Mouse (Mus musculus): ENCODE measurements around the gene Olfr1393. TPM values are rescaled to one million over a fixed set of nuclear protein-coding genes. Genes with fewer than 3 reads are reported as not detected.
"Not testable (repeated sequence)": the region's sequence is repeated elsewhere in the genome, so short reads cannot be mapped to it uniquely, and the experiment has no call there.

The Olfr1393 gene
- total RNA-seq, 2 experiments from 2014 or later = 0.11 to 0.33 TPM

DNA sequence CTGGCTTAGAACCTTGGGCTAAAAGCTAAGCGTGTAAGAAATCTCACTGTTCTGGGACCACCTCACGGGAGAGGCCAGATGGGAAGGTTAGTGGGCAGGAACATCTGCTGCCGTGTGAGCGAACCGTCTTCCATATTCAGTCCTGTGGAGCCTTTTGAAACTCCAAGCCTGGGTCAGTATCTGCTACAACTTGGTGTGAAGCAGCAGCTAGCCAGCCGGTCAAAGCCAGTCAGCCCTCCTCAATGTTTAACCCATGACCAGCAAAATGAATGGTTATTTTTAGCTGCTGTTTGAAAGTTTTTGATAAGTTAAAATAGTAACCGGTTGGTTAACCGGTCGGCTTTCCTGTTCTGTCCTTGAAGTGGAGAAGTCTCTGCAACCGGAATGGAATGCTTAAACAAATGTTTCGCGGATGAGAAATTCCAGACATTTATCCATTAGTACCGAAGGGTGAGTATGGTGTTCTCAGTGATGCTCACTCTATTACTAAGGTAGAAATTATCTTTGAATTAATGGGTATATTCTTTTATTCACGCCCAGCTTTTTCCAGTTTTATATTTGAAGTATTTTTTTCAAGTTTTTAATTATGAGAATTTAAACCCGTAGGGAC lies 10.0 kb upstream of the Olfr1393 start:
- no peak overlapping the region for H3K4me3 ChIP-seq
- DNase-seq (ENCODE audit: extremely low spot score in 1 of 2, low spot score in 2 of 2) = no peak
- no peak overlapping the region for H3K27ac ChIP-seq
- TF ChIP-seq CTCF (IDR thresholded peaks at IDR 0.05) = no peak
- intact Hi-C loops (cut with DNase I) = loop anchor here (5.0 kb wide), 1 partner anchor 396 kb away; the partner anchor contains the start of gene Irgm1

DNA sequence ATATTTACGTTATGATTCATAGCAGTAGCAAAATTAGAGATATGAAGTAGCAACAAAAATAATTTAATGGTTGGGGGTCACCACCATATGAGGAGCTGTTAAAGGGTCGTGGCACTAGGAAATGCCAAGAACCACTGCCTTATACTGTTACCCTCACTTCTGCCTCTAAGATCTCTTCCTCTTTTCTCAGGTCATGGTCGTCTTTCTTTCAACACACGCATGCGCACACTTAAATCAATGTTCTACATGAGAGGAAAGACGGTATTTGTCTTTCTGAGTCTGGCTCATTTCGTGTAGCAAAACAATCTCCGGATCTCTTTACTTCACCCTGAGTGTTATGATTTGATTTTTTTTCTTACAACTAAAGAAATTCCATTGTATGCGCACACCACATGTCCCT lies 8.3 kb upstream of the Olfr1393 start:
- H3K27ac ChIP-seq = no peak overlapping the region
- no peak overlapping the region for H3K4me3 ChIP-seq
- no peak for TF ChIP-seq CTCF (IDR thresholded peaks at IDR 0.05)
- no peak for DNase-seq (ENCODE audit: extremely low spot score in 1 of 2, low spot score in 2 of 2)
- intact Hi-C loops (cut with DNase I) = loop anchor here (5.0 to 10.0 kb wide), 3 partner anchors 167 to 397 kb away; partner anchors contain the start of gene Irgm1

DNA sequence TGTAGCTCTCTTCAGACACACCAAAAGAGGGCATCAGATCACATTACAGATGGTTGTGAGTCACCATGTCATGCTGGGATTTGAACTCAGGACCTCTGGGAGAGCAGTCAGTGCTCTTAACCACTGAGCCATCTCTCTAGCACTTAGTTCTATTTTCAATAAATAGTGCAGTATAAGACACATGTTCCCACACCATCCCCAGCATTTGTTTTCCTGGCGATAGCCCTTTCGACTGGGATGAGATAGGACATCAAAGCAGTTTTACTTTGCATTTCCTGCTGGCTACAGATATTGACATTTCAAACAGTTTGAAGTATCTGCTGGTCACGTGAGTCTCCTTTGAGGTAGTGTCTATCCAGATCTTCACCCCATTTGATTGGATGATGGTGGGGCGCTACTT lies 7.7 kb upstream of the Olfr1393 start:
- no peak for TF ChIP-seq CTCF (IDR thresholded peaks at IDR 0.05)
- no peak overlapping the region for H3K27ac ChIP-seq
- intact Hi-C loops (cut with DNase I) = loop anchor here (5.0 to 10.0 kb wide), 2 partner anchors 168 to 264 kb away; no protein-coding TSS in a partner anchor
- no peak for DNase-seq (ENCODE audit: extremely low spot score in 1 of 2, low spot score in 2 of 2)
- H3K4me3 ChIP-seq = no peak overlapping the region

DNA sequence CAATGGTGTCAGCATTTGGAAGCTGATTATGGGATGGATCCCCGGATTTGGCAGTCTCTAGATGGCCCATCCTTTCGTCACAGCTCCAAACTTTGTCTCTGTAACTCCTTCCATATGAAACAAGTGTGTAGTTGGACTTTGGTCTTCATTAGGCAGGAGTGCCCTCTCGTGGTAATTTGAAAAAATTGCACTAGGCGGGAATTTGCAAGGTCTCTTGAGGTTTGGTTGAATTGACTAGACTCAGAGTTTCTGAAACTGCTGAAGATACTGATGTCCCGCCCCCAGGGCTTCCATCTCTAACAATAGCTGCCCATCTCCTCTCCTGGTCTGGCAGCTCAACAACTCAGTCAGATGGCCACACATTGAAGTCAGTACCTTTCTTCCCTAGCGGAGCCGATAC lies 6.8 kb upstream of the Olfr1393 start:
- H3K4me3 ChIP-seq = no peak overlapping the region
- peak; percentile 80 for TF ChIP-seq CTCF (IDR thresholded peaks at IDR 0.05)
- peak in 1 of 2 experiments; percentile 25 for DNase-seq (ENCODE audit: extremely low spot score in 1 of 2, low spot score in 2 of 2)
- intact Hi-C loops (cut with DNase I) = loop anchor here (5.0 to 10.0 kb wide), 2 partner anchors 169 to 263 kb away; no protein-coding TSS in a partner anchor
- no peak overlapping the region for H3K27ac ChIP-seq

DNA sequence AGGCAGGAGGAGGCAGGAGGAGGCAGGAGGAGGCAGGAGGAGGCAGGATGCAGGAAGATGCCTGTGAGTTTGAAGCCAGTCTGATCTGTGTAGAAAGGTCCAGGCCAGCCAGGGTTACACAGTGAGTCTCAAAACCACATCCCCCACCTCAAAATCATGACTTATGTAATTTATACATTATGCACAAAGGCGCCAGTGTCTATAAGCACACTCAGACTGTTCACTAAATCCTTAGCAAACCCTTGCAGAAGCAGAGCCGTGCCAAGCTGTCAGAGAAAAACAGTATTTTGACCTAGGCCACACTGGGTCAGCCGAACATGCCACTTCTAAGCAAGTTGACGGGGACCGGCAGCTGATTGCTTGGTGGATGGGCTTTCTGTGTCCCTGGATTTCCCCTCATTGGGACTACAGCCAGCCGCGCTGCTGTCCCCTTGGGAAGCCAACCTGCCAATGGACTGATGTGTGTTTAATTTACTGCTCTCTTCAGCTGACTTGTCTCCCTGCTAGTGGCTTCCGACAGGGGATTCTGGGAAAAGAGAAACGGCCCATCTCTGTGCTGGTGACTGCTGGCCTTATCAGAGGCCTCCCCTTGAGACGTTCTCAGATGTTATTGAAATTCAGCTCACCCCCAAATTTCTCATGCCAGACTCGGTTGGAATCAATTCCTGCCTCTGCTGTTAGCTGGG lies 4.1 kb upstream of the Olfr1393 start:
- TF ChIP-seq CTCF (IDR thresholded peaks at IDR 0.05) = no peak

DNA sequence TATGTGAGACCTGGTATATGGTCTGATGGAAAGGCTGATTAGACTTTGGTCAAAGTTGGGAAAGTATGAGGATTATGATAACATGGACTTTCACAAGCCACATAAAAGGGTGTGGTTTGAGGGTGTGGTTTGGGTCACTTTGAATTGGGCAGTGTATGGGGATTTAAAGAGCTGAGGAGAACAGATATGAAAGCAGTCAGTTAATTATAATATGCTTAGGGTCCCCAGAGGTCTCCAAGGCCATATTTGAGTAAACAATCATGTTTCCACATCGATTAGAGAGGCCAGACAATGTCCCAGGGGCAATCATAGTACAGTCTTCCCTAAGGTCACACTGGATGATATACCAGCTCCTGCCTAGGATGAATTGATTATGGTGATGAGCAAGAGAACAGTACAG lies 6.9 kb downstream of the Olfr1393 start, which contains the start of gene Olfr1392:
TSS of gene Olfr1392 (plus strand) at position 301 of the 400 bp plus-strand sequence.
- H3K27ac ChIP-seq; H3K4me3 ChIP-seq; DNase-seq (ENCODE audit: extremely low spot score in 1 of 2, low spot score in 2 of 2); intact Hi-C loops (cut with DNase I): not testable (repeated sequence)

More for the DNA sequence above, 4.1 kb upstream of the Olfr1393 start:
- DNase-seq (ENCODE audit: extremely low spot score in 1 of 2, low spot score in 2 of 2) = no peak
- intact Hi-C loops (cut with DNase I) = loop anchor here (5.0 to 10.0 kb wide), 2 partner anchors 172 to 261 kb away; no protein-coding TSS in a partner anchor
- Histone ChIP-seq H3K4me3 (no peak overlapping the region), H3K27ac (no peak overlapping the region)

DNA sequence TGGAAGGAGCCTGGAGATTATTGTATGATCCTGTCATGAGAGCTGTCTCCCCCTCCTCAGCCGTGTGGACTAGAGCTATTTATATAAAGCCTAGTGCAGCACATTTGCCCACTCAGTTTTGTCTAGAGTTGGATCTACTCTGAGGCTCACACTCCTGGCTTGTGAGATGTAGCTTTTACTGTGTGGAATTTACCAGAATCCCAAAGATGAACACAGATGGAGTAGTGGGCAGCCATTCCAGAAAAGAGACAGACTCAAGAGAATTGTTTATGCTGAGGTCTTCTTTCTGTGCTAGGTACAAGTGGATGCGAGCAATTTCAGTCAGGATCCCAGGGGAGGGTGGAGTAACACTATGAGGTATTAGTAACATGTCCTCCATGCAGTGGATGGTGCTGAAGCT lies 9.1 kb downstream of the Olfr1393 start:
- no peak for TF ChIP-seq CTCF (IDR thresholded peaks at IDR 0.05)
- Histone ChIP-seq H3K4me3 (no peak overlapping the region), H3K27ac (peak overlapping the region; percentile 50; the same call in 1 of the 2 replicates)
- DNase-seq (ENCODE audit: extremely low spot score in 1 of 2, low spot score in 2 of 2) = no peak
- intact Hi-C loops (cut with DNase I) = no loop called here

DNA sequence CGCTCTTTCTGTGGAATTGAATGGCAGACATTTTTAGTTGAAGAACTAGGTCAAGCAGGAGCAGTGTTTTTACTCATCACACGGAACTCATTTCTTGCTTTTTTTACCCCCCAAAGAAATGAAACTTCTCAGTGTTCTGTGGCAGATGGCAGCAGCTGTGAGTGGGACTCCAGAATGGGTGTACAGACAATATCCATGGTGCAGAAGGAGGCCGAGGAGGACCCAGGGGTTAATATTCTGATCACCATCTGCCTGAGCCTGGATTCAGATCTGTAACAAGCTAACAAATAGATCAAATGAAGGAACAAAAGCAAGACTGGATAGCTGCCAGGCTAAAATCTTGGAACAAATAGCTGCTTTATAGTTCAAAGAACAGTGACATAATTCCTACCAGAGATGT lies 14.7 kb downstream of the Olfr1393 start:
- no peak overlapping the region for H3K4me3 ChIP-seq
- no peak for TF ChIP-seq CTCF (IDR thresholded peaks at IDR 0.05)
- peak; percentile 23 to 52 for DNase-seq (ENCODE audit: extremely low spot score in 1 of 2, low spot score in 2 of 2)
- intact Hi-C loops (cut with DNase I) = loop anchor here (2.0 kb wide), 1 partner anchor 34 kb away; no protein-coding TSS in a partner anchor
- H3K27ac ChIP-seq = no peak overlapping the region

DNA sequence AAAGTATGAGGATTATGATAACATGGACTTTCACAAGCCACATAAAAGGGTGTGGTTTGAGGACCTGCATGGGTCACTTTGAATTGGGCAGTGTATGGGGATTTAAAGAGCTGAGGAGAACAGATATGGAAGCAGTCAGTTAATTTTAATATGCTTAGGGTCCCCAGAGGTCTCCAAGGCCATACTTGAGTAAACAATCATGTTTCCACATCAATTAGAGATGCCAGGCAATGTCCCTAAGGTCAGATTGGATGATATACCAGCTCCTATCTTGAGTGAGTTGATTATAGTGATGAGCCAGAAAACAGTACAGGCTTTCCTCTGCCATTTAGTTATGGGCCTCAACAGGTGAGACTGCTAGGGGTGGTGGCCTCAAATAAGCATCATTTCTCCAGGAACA lies 26.3 kb downstream of the Olfr1393 start, which contains the start of gene Olfr10:
TSS of gene Olfr10 (plus strand) at position 301 of the 400 bp plus-strand sequence.
- Histone ChIP-seq H3K27ac (no peak within 1 kb of the TSS), H3K4me3 (no peak within 1 kb of the TSS)
- intact Hi-C loops (cut with DNase I) = no loop called here
- no peak for DNase-seq (ENCODE audit: extremely low spot score in 1 of 2, low spot score in 2 of 2)
- no peak for TF ChIP-seq CTCF (IDR thresholded peaks at IDR 0.05)

DNA sequence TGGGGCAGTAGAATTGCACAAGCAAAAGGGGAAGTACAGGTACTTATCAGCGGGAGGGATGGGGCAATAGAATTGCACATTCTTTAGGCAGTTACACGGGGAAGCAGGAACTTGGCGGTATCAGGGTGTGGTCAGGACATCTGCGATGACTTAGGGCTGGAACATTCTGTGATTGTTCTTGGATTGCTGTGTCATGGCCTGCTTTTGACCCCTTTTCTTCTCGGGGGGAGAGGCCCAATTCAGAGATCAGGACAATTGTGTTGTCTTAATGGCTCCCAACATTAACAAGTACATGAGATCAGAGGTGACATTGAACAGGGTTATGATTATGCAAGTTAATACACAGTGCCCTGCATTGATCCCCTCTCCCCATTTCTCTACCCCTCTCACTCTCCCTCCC lies 30.4 kb downstream of the Olfr1393 start:
- DNase-seq (ENCODE audit: extremely low spot score in 1 of 2, low spot score in 2 of 2); intact Hi-C loops (cut with DNase I); H3K27ac ChIP-seq; H3K4me3 ChIP-seq: not testable (repeated sequence)

DNA sequence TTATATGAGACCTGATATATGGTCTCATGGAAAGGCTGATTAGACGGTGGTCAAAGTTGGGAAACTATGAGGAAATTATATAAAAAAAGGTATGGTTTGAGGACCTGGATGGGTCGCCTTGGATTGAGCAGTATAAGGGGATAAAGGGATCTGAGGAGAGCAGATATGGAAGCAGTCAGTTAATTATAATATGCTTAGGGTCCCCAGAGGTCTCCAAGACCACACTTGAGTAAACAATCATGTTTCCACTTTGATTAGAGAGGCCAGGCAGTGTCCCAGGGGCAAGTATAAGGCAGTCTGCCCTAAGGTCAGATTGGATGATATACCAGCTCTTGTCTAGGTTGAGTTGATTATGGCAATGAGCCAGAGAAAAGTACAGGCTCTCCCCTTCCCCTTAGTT lies 44.3 kb downstream of the Olfr1393 start, which contains the start of gene Olfr1391:
TSS of gene Olfr1391 (plus strand) at position 301 of the 400 bp plus-strand sequence.
- Histone ChIP-seq H3K27ac (no peak within 1 kb of the TSS), H3K4me3 (no peak within 1 kb of the TSS)
- intact Hi-C loops (cut with DNase I) = no loop called here
- no peak for DNase-seq (ENCODE audit: extremely low spot score in 1 of 2, low spot score in 2 of 2)
- no peak for TF ChIP-seq CTCF (IDR thresholded peaks at IDR 0.05)

DNA sequence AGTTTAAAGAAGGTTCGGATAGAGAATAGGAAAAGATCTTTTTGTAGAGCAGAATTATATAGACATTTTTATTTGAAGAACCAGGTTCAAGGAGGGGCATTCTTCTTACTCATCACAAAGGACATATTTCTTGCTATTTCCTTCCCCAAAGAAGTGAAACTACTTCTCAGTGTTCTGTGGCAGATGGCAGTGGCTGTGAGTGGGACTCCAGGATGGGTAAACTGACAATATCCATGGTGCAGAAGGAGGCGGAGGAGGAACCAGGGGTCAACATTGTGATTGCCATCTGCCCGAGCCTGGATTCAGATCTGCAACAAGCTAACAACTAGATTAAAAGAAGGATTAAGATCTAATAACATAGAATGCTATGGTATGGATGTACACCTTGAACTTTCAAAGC lies 48.6 kb downstream of the Olfr1393 start:
- peak in 1 of 2 experiments; percentile 20 for DNase-seq (ENCODE audit: extremely low spot score in 1 of 2, low spot score in 2 of 2)
- Histone ChIP-seq H3K4me3 (no peak overlapping the region), H3K27ac (no peak overlapping the region; the same call in 1 of the 2 replicates)
- intact Hi-C loops (cut with DNase I) = loop anchor here (2.0 kb wide), 1 partner anchor 34 kb away; no protein-coding TSS in a partner anchor
- no peak for TF ChIP-seq CTCF (IDR thresholded peaks at IDR 0.05)

All from left cerebral cortex, adult 2 months (tissue).